8 mouse cellular contexts compared by ENCODE assay signal in genomic region chr9:110873681-110874659, GRCm38 (mm10). TPM values are rescaled to one million over a fixed set of nuclear protein-coding genes. Genes with fewer than 3 reads are reported as not detected.
A peak's percentile ranks its signal among the peaks of the same experiment; 100 is the strongest.
DNase-seq lines count a peak whose midpoint lies in the region; ATAC-seq and TF ChIP-seq lines count a peak whose summit lies in the region.

No protein-coding gene starts in this region.

- peaks cover 40% of the 10 kb centered on the region for H3K4me1 ChIP-seq in thymus, adult 2 months (replicated peaks; ENCODE audit: control insufficient read depth, insufficient read depth, low read length)
- H3K4me1 ChIP-seq in intestine, embryonic 16.5 days (ENCODE audit: control insufficient read depth, insufficient read depth, low read length): peaks cover 35% of the 10 kb centered on the region
- H3K4me1 ChIP-seq in liver, embryonic 16.5 days (ENCODE audit: control insufficient read depth, low read depth, low read length): peaks cover 2% of the 10 kb centered on the region
- peaks cover 5% of the 10 kb centered on the region for H3K4me1 ChIP-seq in stomach, postnatal 0 days (replicated peaks; ENCODE audit: control insufficient read depth, insufficient read depth)

- no peaks in the 10 kb centered on the region for H3K27me3 ChIP-seq in thymus, adult 2 months (ENCODE audit: control insufficient read depth, insufficient read depth, low read length)
- H3K27me3 ChIP-seq in intestine, embryonic 16.5 days (replicated peaks; ENCODE audit: control insufficient read depth, insufficient read depth, low read length): no peaks in the 10 kb centered on the region
- peaks cover 15% of the 10 kb centered on the region for H3K27me3 ChIP-seq in liver, embryonic 16.5 days (ENCODE audit: control insufficient read depth, insufficient read depth, low read depth, low read length)
- no peaks in the 10 kb centered on the region for H3K27me3 ChIP-seq in stomach, postnatal 0 days (ENCODE audit: control insufficient read depth, insufficient read depth, low read length)

- ATAC-seq in intestine, embryonic 16.5 days: no peak
- ATAC-seq in liver, embryonic 16.5 days (ENCODE audit: low read depth): no peak
- peak; percentile 14; the same call in 1 of the 2 replicates for ATAC-seq in stomach, postnatal 0 days (ENCODE audit: low FRiP score, low TSS enrichment)

- 38% methylated on average over 40 of the region's 40 CpGs for WGBS in thymus, adult 2 months
- 10% methylated on average over 40 of the region's 40 CpGs for WGBS in intestine, embryonic 16.5 days
- WGBS in liver, embryonic 16.5 days (ENCODE audit: insufficient replicate concordance): 12% methylated on average over 40 of the region's 40 CpGs
- WGBS in stomach, postnatal 0 days: 11% methylated on average over 34 of the region's 40 CpGs

- H3K36me3 ChIP-seq in thymus, adult 2 months (ENCODE audit: control insufficient read depth, insufficient read depth, low read length): no peaks in the 10 kb centered on the region
- H3K36me3 ChIP-seq in intestine, embryonic 16.5 days (ENCODE audit: control insufficient read depth, insufficient read depth, low read length): no peaks in the 10 kb centered on the region
- no peaks in the 10 kb centered on the region for H3K36me3 ChIP-seq in liver, embryonic 16.5 days (ENCODE audit: control insufficient read depth, insufficient read depth)
- H3K36me3 ChIP-seq in stomach, postnatal 0 days (ENCODE audit: control insufficient read depth, insufficient read depth, low read length): no peaks in the 10 kb centered on the region

- no peak for TF ChIP-seq POLR2A in thymus, adult 2 months (IDR thresholded peaks at IDR 0.05; ENCODE audit: control insufficient read depth, extremely low read depth, insufficient read depth, low read length, poor library complexity)

- DNase-seq in embryo, embryonic 10 days (ENCODE audit: low spot score): peak; percentile 39
- no peak for DNase-seq in embryo, embryonic 9.5 days (ENCODE audit: extremely low spot score)
- peak; percentile 50 for DNase-seq in thymus, adult 2 months
- DNase-seq in thymus, postnatal 10 days (ENCODE audit: low spot score in 2 of 2): no peak
- peak; percentile 32 for DNase-seq in stomach, postnatal 0 days (ENCODE audit: low spot score)
- DNase-seq in yolk sac, embryonic 10.5 days (ENCODE audit: low spot score): no peak

- H3K9me3 ChIP-seq in intestine, embryonic 16.5 days (ENCODE audit: control insufficient read depth, low read length): no peaks in the 10 kb centered on the region
- no peaks in the 10 kb centered on the region for H3K9me3 ChIP-seq in liver, embryonic 16.5 days (replicated peaks; ENCODE audit: control insufficient read depth, low read length)
- no peaks in the 10 kb centered on the region for H3K9me3 ChIP-seq in stomach, postnatal 0 days (ENCODE audit: control insufficient read depth, low read length)

- H3K27ac ChIP-seq in thymus, adult 2 months (ENCODE audit: control insufficient read depth, insufficient read depth, low read length): peak overlapping the region; percentile 72
- H3K27ac ChIP-seq in intestine, embryonic 16.5 days (ENCODE audit: low read length): peak overlapping the region; percentile 61; the same call in 1 of the 2 replicates
- H3K27ac ChIP-seq in liver, embryonic 16.5 days (ENCODE audit: low read length): no peak overlapping the region
- H3K27ac ChIP-seq in stomach, postnatal 0 days (replicated peaks): no peak overlapping the region

- 0 out of 2 replicates have a peak, but pooled peaks have one; percentile 26 for TF ChIP-seq CTCF in thymus, adult 2 months (IDR thresholded peaks at IDR 0.05; ENCODE audit: borderline replicate concordance, control insufficient read depth, extremely low read depth, insufficient read depth, low read length, poor library complexity)
- TF ChIP-seq CTCF in stomach, postnatal 0 days (IDR thresholded peaks at IDR 0.05; ENCODE audit: low read depth): peak; percentile 35

- TF ChIP-seq EP300 in stomach, postnatal 0 days (optimal IDR thresholded peaks at IDR 0.05): no peak

- H3K9ac ChIP-seq in intestine, embryonic 16.5 days (ENCODE audit: low read depth, low read length): peak overlapping the region; percentile 62
- no peak overlapping the region for H3K9ac ChIP-seq in liver, embryonic 16.5 days (ENCODE audit: low read depth, low read length)
- no peak overlapping the region for H3K9ac ChIP-seq in stomach, postnatal 0 days (ENCODE audit: low read length)

- H3K4me3 ChIP-seq in thymus, adult 2 months (ENCODE audit: control insufficient read depth, insufficient read depth, low read length): peak overlapping the region; percentile 50
- peak overlapping the region; percentile 34 for H3K4me3 ChIP-seq in intestine, embryonic 16.5 days (ENCODE audit: low read length)
- H3K4me3 ChIP-seq in liver, embryonic 16.5 days (ENCODE audit: low read depth, low read length): no peak overlapping the region
- peak overlapping the region; percentile 22 for H3K4me3 ChIP-seq in stomach, postnatal 0 days (ENCODE audit: low read depth, low read length)

- H3K4me2 ChIP-seq in intestine, embryonic 16.5 days (ENCODE audit: low read depth, low read length): peak overlapping the region; percentile 56
- peak overlapping the region; percentile 12 for H3K4me2 ChIP-seq in liver, embryonic 16.5 days (ENCODE audit: low read depth, low read length)
- peak overlapping the region; percentile 45 for H3K4me2 ChIP-seq in stomach, postnatal 0 days (replicated peaks; ENCODE audit: low read depth)

RNA-seq across cellular contexts. Expression of gene Als2cl, which starts 5.7 kb away (rescaled TPM):
- polyA plus RNA-seq in thymus, adult 2 months (2012; rRNA removed): 142 and 145 TPM in 2 replicates
- 9.2 and 10.8 TPM in 2 replicates for polyA plus RNA-seq in intestine, embryonic 16.5 days (2015; fragmentation: Nextera tagmentation; extraction: Ambion mirVana)
- polyA plus RNA-seq in liver, embryonic 16.5 days (2015; fragmentation: Nextera tagmentation; extraction: Ambion mirVana): 1.8 and 2.0 TPM in 2 replicates
- polyA plus RNA-seq in stomach, postnatal 0 days (2015; fragmentation: Nextera tagmentation; extraction: Ambion mirVana): 5.5 and 6.1 TPM in 2 replicates

RNA-seq across cellular contexts. Expression of gene Tmie, which starts 5.9 kb away (rescaled TPM):
- polyA plus RNA-seq in thymus, adult 2 months (2012; rRNA removed): 11.3 and 12.3 TPM in 2 replicates
- polyA plus RNA-seq in intestine, embryonic 16.5 days (2015; fragmentation: Nextera tagmentation; extraction: Ambion mirVana): 3.2 and 4.3 TPM in 2 replicates
- polyA plus RNA-seq in liver, embryonic 16.5 days (2015; fragmentation: Nextera tagmentation; extraction: Ambion mirVana): 2.0 and 2.8 TPM in 2 replicates
- 1.5 and 1.6 TPM in 2 replicates for polyA plus RNA-seq in stomach, postnatal 0 days (2015; fragmentation: Nextera tagmentation; extraction: Ambion mirVana)

RNA-seq across cellular contexts. Expression of gene Prss50, which starts 16.2 kb away (rescaled TPM):
- polyA plus RNA-seq in thymus, adult 2 months (2012; rRNA removed): 0.19 and 0.22 TPM in 2 replicates
- 0.37 and 0.61 TPM in 2 replicates for polyA plus RNA-seq in intestine, embryonic 16.5 days (2015; fragmentation: Nextera tagmentation; extraction: Ambion mirVana)
- polyA plus RNA-seq in liver, embryonic 16.5 days (2015; fragmentation: Nextera tagmentation; extraction: Ambion mirVana): 8.2 and 8.6 TPM in 2 replicates
- 0.10 and 0.18 TPM in 2 replicates for polyA plus RNA-seq in stomach, postnatal 0 days (2015; fragmentation: Nextera tagmentation; extraction: Ambion mirVana)

RNA-seq across cellular contexts. Expression of gene Prss46, which starts 29.7 kb away (rescaled TPM):
- polyA plus RNA-seq in thymus, adult 2 months (2012; rRNA removed): 0.08 TPM in 1 of 2 replicates, not detected in the other
- polyA plus RNA-seq in intestine, embryonic 16.5 days (2015; fragmentation: Nextera tagmentation; extraction: Ambion mirVana): not detected in 2 replicates
- polyA plus RNA-seq in liver, embryonic 16.5 days (2015; fragmentation: Nextera tagmentation; extraction: Ambion mirVana): not detected in 2 replicates
- not detected in 2 replicates for polyA plus RNA-seq in stomach, postnatal 0 days (2015; fragmentation: Nextera tagmentation; extraction: Ambion mirVana)

RNA-seq across cellular contexts. Expression of gene Prss45, which starts 39.6 kb away (rescaled TPM):
- not detected in 2 replicates for polyA plus RNA-seq in thymus, adult 2 months (2012; rRNA removed)
- polyA plus RNA-seq in intestine, embryonic 16.5 days (2015; fragmentation: Nextera tagmentation; extraction: Ambion mirVana): not detected in 2 replicates
- polyA plus RNA-seq in liver, embryonic 16.5 days (2015; fragmentation: Nextera tagmentation; extraction: Ambion mirVana): not detected in 2 replicates
- polyA plus RNA-seq in stomach, postnatal 0 days (2015; fragmentation: Nextera tagmentation; extraction: Ambion mirVana): not detected in 2 replicates

Comparison
In these comparisons a context has a peak if more than half of its experiments do, and no peak if none do; other contexts are left out.
1. DNase-seq: peak in embryo, embryonic 10 days (single experiment), thymus, adult 2 months (single experiment) and stomach, postnatal 0 days (single experiment); none in embryo, embryonic 9.5 days (single experiment), thymus, postnatal 10 days (0 of 2) and yolk sac, embryonic 10.5 days (single experiment).
2. H3K27ac ChIP-seq: peak in thymus, adult 2 months (single experiment) and intestine, embryonic 16.5 days (single experiment); none in liver, embryonic 16.5 days (single experiment) and stomach, postnatal 0 days (single experiment).
3. RNA of gene Als2cl, which starts 5.7 kb away (polyA plus RNA-seq): 142 to 145 TPM in thymus, adult 2 months; 9.2 to 10.8 TPM in intestine, embryonic 16.5 days, 5.5 to 6.1 TPM in stomach, postnatal 0 days and 1.8 to 2.0 TPM in liver, embryonic 16.5 days; every median in the first group is over 10 times any median in the second.
4. Peak in every context shown above with its lines, with median percentiles within 50 percentile points of each other: H3K4me2 ChIP-seq.